Mouse (Mus musculus) hindbrain, embryonic 13.5 days (tissue): ENCODE measurements around the gene Cobll1. TPM values are rescaled to one million over a fixed set of nuclear protein-coding genes. Genes with fewer than 3 reads are reported as not detected.

Experiments used
- ATAC-seq: fragments of 200-750 bp; cut with Nextera tagmentation; 2 replicates; pipeline ENCODE4 v1.8.0; 2017; ENCODE audit warnings: moderate TSS enrichment; ENCODE audit not compliant: low FRiP score
- H3K27ac ChIP-seq: fragments of 300-500 bp; sonication (generic); 2 replicates; pipeline ENCODE4 v1.5.1; 2015; ENCODE audit warnings: inconsistent platforms, mild to moderate bottlenecking, moderate library complexity
- H3K27me3 ChIP-seq: fragments of 300-500 bp; sonication (generic); 2 replicates; pipeline ENCODE4 v1.6.1; 2015; ENCODE audit warnings: mild to moderate bottlenecking, inconsistent platforms
- H3K36me3 ChIP-seq: fragments of 300-500 bp; sonication (generic); 2 replicates; pipeline ENCODE4 v1.6.1; 2015; ENCODE audit warnings: mild to moderate bottlenecking, inconsistent platforms
- H3K4me1 ChIP-seq: fragments of 300-500 bp; sonication (generic); replicated peaks from 2 replicates; pipeline ENCODE4 v1.6.1; 2015; ENCODE audit warnings: inconsistent platforms
- H3K4me2 ChIP-seq: fragments of 300-500 bp; sonication (generic); 2 replicates; pipeline ENCODE4 v1.6.1; 2015; ENCODE audit warnings: inconsistent platforms, mild to moderate bottlenecking, moderate library complexity
- H3K4me3 ChIP-seq: fragments of 300-500 bp; sonication (generic); 2 replicates; pipeline ENCODE4 v1.5.1; 2015; ENCODE audit warnings: mild to moderate bottlenecking, inconsistent platforms
- H3K9ac ChIP-seq: fragments of 300-500 bp; sonication (generic); 2 replicates; pipeline ENCODE4 v1.6.1; 2015; ENCODE audit warnings: mild to moderate bottlenecking, inconsistent platforms
- H3K9me3 ChIP-seq: fragments of 300-500 bp; sonication (generic); 2 replicates; pipeline ENCODE4 v1.6.1; 2016; ENCODE audit warnings: inconsistent platforms
- WGBS: fragments of 180-500 bp; shearing (Covaris S2); methylation state at CpG from one replicate; pipeline ENCODE4 v1.1.7; 2015; 5-methylcytosine and 5-hydroxymethylcytosine counted together
- polyA plus RNA-seq: library from polyadenylated mRNA; unstranded; fragments of >200 nt; fragmentation: Nextera tagmentation; extraction: Ambion mirVana; gene quantifications from 2 replicates; pipeline ENCODE4 v1.2.1, GENCODE M21; 2015

The Cobll1 gene
- polyA plus RNA-seq, 1 experiment from 2014 or later: 3.0 TPM

GRCm38 (mm10) chr2:65187652-65188051 is 51.6 kb downstream of the Cobll1 start:
- no peak for ATAC-seq
- Histone ChIP-seq H3K9me3 (no peaks in the 10 kb centered on the region), H3K4me2 (no peak overlapping the region)

GRCm38 (mm10) chr2:65187164-65187563 is 52.0 kb downstream of the Cobll1 start:
- no peak overlapping the region for H3K4me3 ChIP-seq
- peaks cover 7% of the 10 kb centered on the region for H3K4me1 ChIP-seq
- H3K27ac ChIP-seq: no peak overlapping the region
- no peaks in the 10 kb centered on the region for H3K36me3 ChIP-seq
- WGBS: 94% methylated on average over 3 of the region's 3 CpGs
- no peak overlapping the region for H3K9ac ChIP-seq
- no peak overlapping the region for H3K4me2 ChIP-seq
- no peak for ATAC-seq
- no peaks in the 10 kb centered on the region for H3K27me3 ChIP-seq
- no peaks in the 10 kb centered on the region for H3K9me3 ChIP-seq

More at GRCm38 (mm10) chr2:65187652-65188051, 51.6 kb downstream of the Cobll1 start:
- Histone ChIP-seq H3K36me3 (no peaks in the 10 kb centered on the region), H3K27me3 (no peaks in the 10 kb centered on the region), H3K27ac (no peak overlapping the region), H3K9ac (no peak overlapping the region), H3K4me1 (peaks cover 4% of the 10 kb centered on the region), H3K4me3 (no peak overlapping the region)

- no peak overlapping the region for H3K4me2 ChIP-seq
- H3K27ac ChIP-seq: no peak overlapping the region
- H3K9ac ChIP-seq: no peak overlapping the region
- ATAC-seq: no peak
- no peaks in the 10 kb centered on the region for H3K27me3 ChIP-seq
- WGBS: 24% methylated on average over 2 of the region's 2 CpGs
- no peak overlapping the region for H3K4me3 ChIP-seq
- H3K4me1 ChIP-seq: peaks cover 18% of the 10 kb centered on the region
- no peaks in the 10 kb centered on the region for H3K36me3 ChIP-seq
- no peaks in the 10 kb centered on the region for H3K9me3 ChIP-seq
Measured at GRCm38 (mm10) chr2:65182747-65183146, 56.5 kb downstream of the Cobll1 start.

- H3K9ac ChIP-seq: no peak overlapping the region
- H3K4me2 ChIP-seq: no peak overlapping the region
- H3K4me3 ChIP-seq: no peak overlapping the region
- no peaks in the 10 kb centered on the region for H3K36me3 ChIP-seq
- H3K27me3 ChIP-seq: no peaks in the 10 kb centered on the region
- peak overlapping the region; percentile 71 for H3K27ac ChIP-seq
- 79% methylated on average over 8 of the region's 8 CpGs for WGBS
- ATAC-seq: no peak
- H3K9me3 ChIP-seq: no peaks in the 10 kb centered on the region
- H3K4me1 ChIP-seq: peaks cover 18% of the 10 kb centered on the region
Measured at GRCm38 (mm10) chr2:65181736-65182135, 57.5 kb downstream of the Cobll1 start.

GRCm38 (mm10) chr2:65181066-65181716 is 58.0 kb downstream of the Cobll1 start:
- peak overlapping the region; percentile 31; the same call in 1 of the 2 replicates for H3K4me2 ChIP-seq
- no peaks in the 10 kb centered on the region for H3K36me3 ChIP-seq
- no peaks in the 10 kb centered on the region for H3K27me3 ChIP-seq
- H3K27ac ChIP-seq: peak overlapping the region; percentile 71
- H3K4me3 ChIP-seq: no peak overlapping the region
- no peak overlapping the region for H3K9ac ChIP-seq
- 23% methylated on average over 9 of the region's 9 CpGs for WGBS
- H3K4me1 ChIP-seq: peaks cover 18% of the 10 kb centered on the region
- no peaks in the 10 kb centered on the region for H3K9me3 ChIP-seq
- peak; percentile 77 for ATAC-seq

- H3K9me3 ChIP-seq: no peaks in the 10 kb centered on the region
- no peak overlapping the region for H3K4me2 ChIP-seq
- WGBS: 77% methylated on average over 5 of the region's 5 CpGs
- H3K27me3 ChIP-seq: no peaks in the 10 kb centered on the region
- no peak for ATAC-seq
- no peak overlapping the region for H3K4me3 ChIP-seq
- no peaks in the 10 kb centered on the region for H3K4me1 ChIP-seq
- no peak overlapping the region for H3K9ac ChIP-seq
- H3K36me3 ChIP-seq: no peaks in the 10 kb centered on the region
- H3K27ac ChIP-seq: no peak overlapping the region
Measured at GRCm38 (mm10) chr2:65175645-65176044, 63.6 kb downstream of the Cobll1 start.

GRCm38 (mm10) chr2:65172071-65172470 is 67.1 kb downstream of the Cobll1 start:
- H3K4me2 ChIP-seq: no peak overlapping the region
- no peaks in the 10 kb centered on the region for H3K4me1 ChIP-seq
- H3K9me3 ChIP-seq: no peaks in the 10 kb centered on the region
- ATAC-seq: no peak
- H3K36me3 ChIP-seq: no peaks in the 10 kb centered on the region
- H3K9ac ChIP-seq: no peak overlapping the region
- WGBS: 93% methylated on average over 6 of the region's 6 CpGs
- no peak overlapping the region for H3K4me3 ChIP-seq
- no peaks in the 10 kb centered on the region for H3K27me3 ChIP-seq
- H3K27ac ChIP-seq: no peak overlapping the region

GRCm38 (mm10) chr2:65171516-65171915 is 67.7 kb downstream of the Cobll1 start:
- 76% methylated on average over 1 of the region's 1 CpGs for WGBS
- H3K27me3 ChIP-seq: no peaks in the 10 kb centered on the region
- H3K36me3 ChIP-seq: no peaks in the 10 kb centered on the region
- H3K27ac ChIP-seq: no peak overlapping the region
- H3K4me2 ChIP-seq: no peak overlapping the region
- no peaks in the 10 kb centered on the region for H3K4me1 ChIP-seq
- no peak overlapping the region for H3K9ac ChIP-seq
- ATAC-seq: no peak
- H3K4me3 ChIP-seq: no peak overlapping the region
- no peaks in the 10 kb centered on the region for H3K9me3 ChIP-seq

- Histone ChIP-seq H3K36me3 (no peaks in the 10 kb centered on the region), H3K4me3 (no peak overlapping the region), H3K9ac (no peak overlapping the region), H3K27ac (no peak overlapping the region), H3K4me1 (no peaks in the 10 kb centered on the region), H3K9me3 (no peaks in the 10 kb centered on the region), H3K4me2 (no peak overlapping the region), H3K27me3 (no peaks in the 10 kb centered on the region)
- no peak for ATAC-seq
- WGBS: 88% methylated on average over 18 of the region's 18 CpGs
Measured at GRCm38 (mm10) chr2:65170693-65171456, 68.3 kb downstream of the Cobll1 start.

- Histone ChIP-seq H3K9ac (no peak overlapping the region), H3K9me3 (no peaks in the 10 kb centered on the region), H3K27ac (no peak overlapping the region), H3K4me1 (no peaks in the 10 kb centered on the region), H3K4me2 (no peak overlapping the region), H3K4me3 (no peak overlapping the region), H3K27me3 (no peaks in the 10 kb centered on the region), H3K36me3 (no peaks in the 10 kb centered on the region)
- no peak for ATAC-seq
- 93% methylated on average over 5 of the region's 5 CpGs for WGBS
Measured at GRCm38 (mm10) chr2:65170256-65170655, 68.9 kb downstream of the Cobll1 start.

- Histone ChIP-seq H3K27me3 (no peaks in the 10 kb centered on the region), H3K4me2 (no peak overlapping the region), H3K9ac (no peak overlapping the region), H3K36me3 (no peaks in the 10 kb centered on the region), H3K4me1 (no peaks in the 10 kb centered on the region), H3K9me3 (no peaks in the 10 kb centered on the region), H3K4me3 (no peak overlapping the region), H3K27ac (no peak overlapping the region)
- WGBS: 96% methylated on average over 4 of the region's 4 CpGs
- no peak for ATAC-seq
Measured at GRCm38 (mm10) chr2:65163990-65164389, 75.2 kb downstream of the Cobll1 start.

- Histone ChIP-seq H3K4me2 (no peak overlapping the region), H3K27ac (no peak overlapping the region), H3K27me3 (no peaks in the 10 kb centered on the region), H3K36me3 (no peaks in the 10 kb centered on the region), H3K9me3 (no peaks in the 10 kb centered on the region), H3K4me1 (0 out of 2 replicates have a peak, but pooled peaks cover 2% of the 10 kb centered on the region), H3K9ac (no peak overlapping the region), H3K4me3 (no peak overlapping the region)
- WGBS: 95% methylated on average over 5 of the region's 5 CpGs
- ATAC-seq: no peak
Measured at GRCm38 (mm10) chr2:65162625-65163024, 76.6 kb downstream of the Cobll1 start.

- Histone ChIP-seq H3K36me3 (no peaks in the 10 kb centered on the region), H3K27me3 (no peaks in the 10 kb centered on the region), H3K9ac (no peak overlapping the region), H3K4me3 (no peak overlapping the region), H3K27ac (no peak overlapping the region), H3K4me2 (no peak overlapping the region), H3K4me1 (0 out of 2 replicates have a peak, but pooled peaks cover 2% of the 10 kb centered on the region), H3K9me3 (no peaks in the 10 kb centered on the region)
- ATAC-seq: no peak
- WGBS: 87% methylated on average over 2 of the region's 2 CpGs
Measured at GRCm38 (mm10) chr2:65161715-65162114, 77.5 kb downstream of the Cobll1 start.
